Mouse (Mus musculus) bone marrow macrophage, adult 2 months (primary cell): Measurements from ENCODE around the gene Mef2b.

ENCODE experiments used
- CTCF ChIP-seq: IDR thresholded peaks from 2 replicates; pipeline ENCODE4 v1.5.1; 2012; ENCODE audit warnings: low read depth, mild to moderate bottlenecking, low read length, moderate library complexity
- POLR2A ChIP-seq: IDR thresholded peaks from 2 replicates; pipeline ENCODE4 v1.6.1; 2012; ENCODE audit warnings: mild to moderate bottlenecking, low read depth, low read length, borderline replicate concordance

DNA sequence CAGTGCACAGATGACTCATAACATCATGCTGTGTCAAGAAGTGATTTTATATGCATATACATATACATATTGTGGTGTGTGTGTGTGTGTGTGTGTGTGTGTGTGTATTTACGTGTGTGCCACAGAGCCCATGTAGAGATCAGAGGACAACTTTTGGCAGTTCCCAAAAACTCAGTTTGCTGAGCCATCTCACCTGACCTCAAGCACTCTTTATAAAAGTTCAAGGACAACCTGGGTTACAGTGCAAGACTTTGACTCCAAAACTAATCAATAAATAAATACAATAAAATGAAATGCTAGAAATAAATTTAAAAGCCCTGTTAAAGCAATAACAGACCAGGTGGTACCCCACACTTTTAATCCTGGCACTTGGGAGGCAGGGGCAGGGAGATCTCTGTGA is 71.8 kb downstream of the Mef2b start:
- TF ChIP-seq CTCF (no peak), POLR2A (no peak)
